Mouse (Mus musculus) E14TG2a.4 (cell line): ENCODE results near the gene Satb2.

Source experiments
- CTCF ChIP-seq: conservative IDR thresholded peaks from 2 replicates; pipeline ENCODE4 v1.5.1; 2014; ENCODE audit warnings: low read length
- POU5F1 ChIP-seq: IDR thresholded peaks from 2 replicates; pipeline ENCODE4 v1.6.1; 2014; ENCODE audit warnings: low read length, borderline replicate concordance

- TF ChIP-seq CTCF = no peak
- no peak for TF ChIP-seq POU5F1
Measured at GRCm38 (mm10) chr1:56892766-56893165, 85.7 kb downstream of the Satb2 start.
